Mouse (Mus musculus) thymus, adult 2 months (tissue): ENCODE results near the gene Dpm3. TPM values are rescaled to one million over a fixed set of nuclear protein-coding genes. Genes with fewer than 3 reads are reported as not detected.

Experiments
- DNase-seq: peaks from one replicate; pipeline ENCODE4 v3.0.0; 2021
- H3K27ac ChIP-seq: fragments of 200-500 bp; 2 replicates; pipeline ENCODE4 v1.5.1; 2012; ENCODE audit warnings: low read length, control low read depth; ENCODE audit not compliant: control insufficient read depth, insufficient read depth
- H3K27me3 ChIP-seq: fragments of 200-500 bp; 2 replicates; pipeline ENCODE4 v1.6.1; 2012; ENCODE audit warnings: mild to moderate bottlenecking, low read length, moderate library complexity, mixed read lengths; ENCODE audit not compliant: control insufficient read depth, insufficient read depth
- H3K36me3 ChIP-seq: fragments of 200-500 bp; 2 replicates; pipeline ENCODE4 v1.6.1; 2012; ENCODE audit warnings: mild to moderate bottlenecking, low read length, moderate library complexity; ENCODE audit not compliant: control insufficient read depth, insufficient read depth
- H3K4me1 ChIP-seq: fragments of 200-500 bp; replicated peaks from 2 replicates; pipeline ENCODE4 v1.6.1; 2012; ENCODE audit warnings: low read length; ENCODE audit not compliant: control insufficient read depth, insufficient read depth
- H3K4me3 ChIP-seq: fragments of 200-500 bp; 2 replicates; pipeline ENCODE4 v1.5.1; 2012; ENCODE audit warnings: mild to moderate bottlenecking, low read length, control low read depth, moderate library complexity; ENCODE audit not compliant: control insufficient read depth, insufficient read depth
- CTCF ChIP-seq: fragments of 200-500 bp; IDR thresholded peaks from 2 replicates; pipeline ENCODE4 v1.5.1; 2012; ENCODE audit warnings: mild to moderate bottlenecking, control low read depth, low read length, moderate library complexity, borderline replicate concordance; ENCODE audit not compliant: control insufficient read depth, poor library complexity, insufficient read depth; ENCODE audit errors: extremely low read depth
- POLR2A ChIP-seq: fragments of 200-500 bp; IDR thresholded peaks from 2 replicates; pipeline ENCODE4 v1.6.1; 2012; ENCODE audit warnings: mild to moderate bottlenecking, low read length, control low read depth, moderate library complexity; ENCODE audit not compliant: control insufficient read depth, poor library complexity, insufficient read depth; ENCODE audit errors: extremely low read depth
- WGBS: fragments of 180-500 bp; shearing (Covaris S2); methylation state at CpG from one replicate; pipeline ENCODE4 v1.1.7; 2018; 5-methylcytosine and 5-hydroxymethylcytosine counted together
- polyA plus RNA-seq: library from polyadenylated mRNA; depleted of rRNA; stranded (reverse); fragments of >200 nt; gene quantifications from 2 replicates; pipeline ENCODE4 v1.2.3, GENCODE M21; 2012; rRNA removed

Dpm3 gene
- 477 and 588 TPM in 2 replicates for polyA plus RNA-seq

GRCm38 (mm10) chr3:89259076-89259475 lies at the start of gene Dpm3:
Gene Dpm3 (plus strand): TSS chr3:89259358.
- no peaks in the 10 kb centered on the region for H3K27me3 ChIP-seq
- TF ChIP-seq CTCF, result no peak
- TF ChIP-seq POLR2A, result no peak
- WGBS, result 79% methylated on average over 7 of the region's 7 CpGs
- DNase-seq, result no peak
- no peaks in the 10 kb centered on the region for H3K36me3 ChIP-seq
- H3K27ac ChIP-seq, result no peak within 1 kb of the TSS
- H3K4me1 ChIP-seq, result no peaks in the 10 kb centered on the region
- H3K4me3 ChIP-seq, result no peak within 1 kb of the TSS

- TF ChIP-seq POLR2A, result no peak
- no peak for TF ChIP-seq CTCF
- H3K36me3 ChIP-seq, result peaks cover 46% of the 10 kb centered on the region
- WGBS, result 94% methylated on average over 7 of the region's 7 CpGs
- no peak overlapping the region for H3K4me3 ChIP-seq
- no peaks in the 10 kb centered on the region for H3K27me3 ChIP-seq
- DNase-seq, result no peak
- peaks cover 3% of the 10 kb centered on the region for H3K4me1 ChIP-seq
- H3K27ac ChIP-seq, result no peak overlapping the region
These were observed 49.4 kb upstream of the Dpm3 start for GRCm38 (mm10) chr3:89209731-89210130.

- no peak for TF ChIP-seq CTCF
- TF ChIP-seq POLR2A, result no peak
- no peak overlapping the region for H3K4me3 ChIP-seq
- 87% methylated on average over 13 of the region's 13 CpGs for WGBS
- no peaks in the 10 kb centered on the region; the same call in 1 of the 2 replicates for H3K27me3 ChIP-seq
- H3K4me1 ChIP-seq, result peaks cover 3% of the 10 kb centered on the region
- peaks cover 42% of the 10 kb centered on the region for H3K36me3 ChIP-seq
- DNase-seq, result no peak
- H3K27ac ChIP-seq, result no peak overlapping the region
These were observed 49.0 kb upstream of the Dpm3 start for GRCm38 (mm10) chr3:89210162-89210561.

GRCm38 (mm10) chr3:89210731-89211130 lies 48.4 kb upstream of the Dpm3 start:
- Histone ChIP-seq H3K36me3 (peaks cover 36% of the 10 kb centered on the region), H3K27me3 (no peaks in the 10 kb centered on the region; the same call in 1 of the 2 replicates), H3K4me3 (no peak overlapping the region), H3K27ac (no peak overlapping the region), H3K4me1 (peaks cover 3% of the 10 kb centered on the region)
- TF ChIP-seq POLR2A (no peak), CTCF (no peak)
- no peak for DNase-seq
- 75% methylated on average over 7 of the region's 7 CpGs for WGBS

- Histone ChIP-seq H3K27me3 (no peaks in the 10 kb centered on the region; the same call in 1 of the 2 replicates), H3K27ac (no peak overlapping the region), H3K4me3 (peak overlapping the region; percentile 79), H3K4me1 (peaks cover 3% of the 10 kb centered on the region), H3K36me3 (peaks cover 8% of the 10 kb centered on the region; the same call in 1 of the 2 replicates)
- TF ChIP-seq POLR2A (peak; percentile 33; the same call in 1 of the 2 replicates), CTCF (peak; percentile 26; the same call in 1 of the 2 replicates)
- DNase-seq, result peak; percentile 90
- under 1% methylated on average over 69 of the region's 69 CpGs for WGBS
These were observed 45.2 kb upstream of the Dpm3 start for GRCm38 (mm10) chr3:89213803-89214530.

- H3K27me3 ChIP-seq, result no peaks in the 10 kb centered on the region; the same call in 1 of the 2 replicates
- H3K36me3 ChIP-seq, result peaks cover 4% of the 10 kb centered on the region; the same call in 1 of the 2 replicates
- H3K27ac ChIP-seq, result no peak within 1 kb of the TSS
- H3K4me3 ChIP-seq, result peak within 1 kb of the TSS; percentile 79
- WGBS, result 8% methylated on average over 19 of the region's 19 CpGs
- DNase-seq, result no peak
- H3K4me1 ChIP-seq, result peaks cover 3% of the 10 kb centered on the region
- TF ChIP-seq CTCF, result no peak
- no peak for TF ChIP-seq POLR2A
These were observed 44.3 kb upstream of the Dpm3 start, which contains the start of gene Thbs3 for GRCm38 (mm10) chr3:89214681-89215411. Gene Thbs3 (plus strand): TSS chr3:89215180.
